Mouse (Mus musculus): ENCODE data around the gene Trpm4.

Trpm4 gene

DNA sequence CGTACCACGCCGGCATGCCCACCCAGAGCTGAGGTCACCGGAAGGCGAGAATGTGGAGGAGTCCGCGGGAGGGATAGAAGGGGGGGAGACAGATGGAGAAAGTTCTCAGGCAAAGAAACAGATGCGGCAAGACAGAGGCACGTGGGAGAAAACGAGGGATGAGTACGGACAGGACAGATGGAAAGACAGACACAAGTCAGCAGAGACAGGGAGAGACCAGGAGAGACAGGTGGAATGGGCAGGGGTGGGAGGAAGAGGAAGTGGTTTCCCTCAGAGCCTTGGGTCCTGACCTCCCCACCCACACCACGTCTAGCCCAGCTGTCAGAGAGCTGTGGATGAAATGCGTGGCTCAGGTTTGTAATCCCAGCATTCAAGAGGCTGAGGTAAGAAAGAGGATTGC is 13.3 kb upstream of the Trpm4 start:
- DNase-seq (ENCODE audit: low spot score): no peak

DNA sequence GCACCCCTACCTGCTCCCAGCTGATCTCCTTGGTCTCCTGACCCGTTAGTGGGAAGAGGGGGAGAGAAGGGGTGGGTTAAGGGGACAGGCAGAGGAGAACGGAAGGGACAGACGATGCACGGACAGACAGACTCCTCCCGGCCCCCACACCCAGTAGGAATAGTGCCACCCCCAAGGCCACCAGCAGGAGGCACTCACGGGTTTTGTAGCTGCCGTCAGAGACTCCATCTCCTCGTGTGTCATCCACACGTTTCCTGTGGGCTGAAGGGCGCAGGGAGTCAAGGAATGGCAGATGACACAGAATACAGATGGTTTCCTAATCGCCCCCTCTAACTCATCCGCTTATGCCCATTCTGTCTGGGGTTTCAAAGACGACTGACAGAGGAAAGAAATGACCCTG is 10.0 kb upstream of the Trpm4 start:
- no peak for DNase-seq (ENCODE audit: low spot score)

DNA sequence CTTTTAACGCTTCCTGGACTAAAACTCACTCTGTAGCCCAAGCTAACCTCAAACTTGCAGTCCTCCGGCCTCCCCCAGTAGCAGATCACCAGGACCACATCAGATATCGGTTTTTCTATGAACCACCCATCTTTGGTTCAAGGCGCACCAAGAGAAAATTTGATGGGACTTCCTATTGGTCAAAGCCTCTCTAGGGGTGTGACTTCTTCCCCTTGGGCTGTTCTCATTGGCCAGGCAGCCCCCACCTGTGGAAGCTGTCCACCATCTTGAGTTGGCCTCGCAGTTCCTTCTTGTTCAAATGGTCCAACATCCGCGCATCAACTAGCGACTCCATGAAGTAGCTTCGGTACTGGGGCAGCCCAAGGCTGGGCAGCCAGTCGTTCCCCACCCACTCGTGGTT is 8.5 kb upstream of the Trpm4 start:
- no peak for DNase-seq (ENCODE audit: low spot score)

DNA sequence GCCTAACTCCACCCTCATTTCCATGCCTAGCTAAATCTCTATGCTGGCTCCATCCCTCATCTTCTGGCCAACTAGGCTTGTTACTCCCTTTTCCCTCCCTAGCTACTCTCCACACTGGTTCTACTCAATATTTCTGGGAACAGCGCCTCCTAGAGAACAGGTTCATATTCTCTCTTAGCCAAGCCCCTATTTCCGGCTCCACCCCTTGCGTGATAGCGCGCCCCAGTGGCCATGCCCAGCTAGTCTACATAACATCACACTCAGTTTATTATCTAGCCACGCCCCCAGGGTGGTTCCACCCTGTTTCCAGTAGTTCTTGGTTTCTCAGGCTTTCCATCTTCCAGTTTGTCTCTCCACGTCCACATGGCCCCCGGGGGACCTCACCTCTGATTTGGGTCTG is 7.7 kb upstream of the Trpm4 start:
- peak; percentile 86 for DNase-seq (ENCODE audit: low spot score)

DNA sequence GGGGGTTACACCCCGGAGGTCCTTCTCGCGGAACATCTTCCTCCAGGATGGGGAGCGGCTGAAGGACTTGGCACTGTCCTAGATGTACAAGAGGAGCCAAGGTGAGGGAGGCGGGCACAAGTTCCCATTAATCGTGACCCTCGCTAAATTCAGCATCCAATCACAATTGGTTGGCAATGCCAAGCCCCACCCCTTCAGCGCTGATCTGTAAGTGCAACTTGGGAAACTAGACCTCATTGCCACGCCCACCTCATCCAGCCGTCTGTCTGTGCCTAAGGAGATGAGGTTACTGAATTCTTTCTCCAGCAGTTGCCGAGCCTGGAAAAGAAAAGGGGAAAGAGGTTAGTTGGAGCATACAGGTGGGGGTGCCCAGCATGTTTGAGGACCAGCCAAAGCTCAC is 7.1 kb upstream of the Trpm4 start:
- peak; percentile 71 for DNase-seq (ENCODE audit: low spot score)

DNA sequence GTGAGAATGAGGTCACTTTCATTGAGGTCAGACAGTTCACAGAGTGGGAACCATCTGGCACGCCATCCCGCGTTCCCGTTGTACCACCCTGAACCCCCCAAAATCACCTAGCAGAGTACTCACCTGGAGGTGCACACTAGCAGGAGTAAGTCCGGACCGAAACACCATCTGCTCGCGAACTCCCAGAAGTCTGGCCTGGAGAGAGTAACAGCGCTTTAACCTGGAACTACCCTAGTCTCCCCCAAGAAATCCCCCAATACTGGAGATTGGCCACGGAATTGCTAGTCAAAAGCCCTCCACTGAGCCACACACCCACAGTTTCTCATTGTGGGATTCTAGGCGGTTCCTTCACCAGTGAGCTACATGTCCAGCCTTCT is 6.5 kb upstream of the Trpm4 start:
- no peak for DNase-seq (ENCODE audit: low spot score)

DNA sequence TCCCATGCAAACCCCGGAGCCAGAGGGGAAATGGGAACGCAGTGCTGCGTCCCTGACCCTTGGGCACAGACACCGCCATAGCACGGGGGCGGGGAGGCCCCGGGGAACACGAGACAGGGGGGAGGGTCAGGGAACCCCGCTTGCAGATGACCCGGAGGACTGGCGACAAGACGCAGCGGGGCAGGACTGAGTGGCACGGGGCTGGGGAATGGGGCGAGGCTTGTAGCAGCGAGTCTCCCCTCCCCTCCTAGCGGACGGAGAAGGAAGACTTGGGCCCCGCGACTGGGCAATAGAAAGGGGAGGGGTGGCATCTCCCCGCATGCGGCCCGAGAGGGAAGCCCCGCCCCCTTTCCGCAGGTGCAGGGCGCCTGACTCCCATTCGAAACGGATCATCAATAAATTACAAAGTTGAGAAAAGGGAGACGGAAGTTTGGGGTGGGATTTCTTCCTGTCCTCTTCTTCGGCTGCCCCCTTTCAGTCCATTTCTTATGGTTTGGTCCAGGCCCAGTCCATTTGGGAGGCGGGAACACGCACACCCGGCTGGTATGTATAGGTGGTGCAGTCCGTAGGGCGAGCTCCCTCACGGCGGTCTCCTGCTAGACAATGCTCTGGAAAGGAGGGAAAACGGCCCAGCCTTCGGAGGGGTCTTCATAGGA is 6.0 kb upstream of the Trpm4 start:
- peak; percentile 78 for DNase-seq (ENCODE audit: low spot score)

DNA sequence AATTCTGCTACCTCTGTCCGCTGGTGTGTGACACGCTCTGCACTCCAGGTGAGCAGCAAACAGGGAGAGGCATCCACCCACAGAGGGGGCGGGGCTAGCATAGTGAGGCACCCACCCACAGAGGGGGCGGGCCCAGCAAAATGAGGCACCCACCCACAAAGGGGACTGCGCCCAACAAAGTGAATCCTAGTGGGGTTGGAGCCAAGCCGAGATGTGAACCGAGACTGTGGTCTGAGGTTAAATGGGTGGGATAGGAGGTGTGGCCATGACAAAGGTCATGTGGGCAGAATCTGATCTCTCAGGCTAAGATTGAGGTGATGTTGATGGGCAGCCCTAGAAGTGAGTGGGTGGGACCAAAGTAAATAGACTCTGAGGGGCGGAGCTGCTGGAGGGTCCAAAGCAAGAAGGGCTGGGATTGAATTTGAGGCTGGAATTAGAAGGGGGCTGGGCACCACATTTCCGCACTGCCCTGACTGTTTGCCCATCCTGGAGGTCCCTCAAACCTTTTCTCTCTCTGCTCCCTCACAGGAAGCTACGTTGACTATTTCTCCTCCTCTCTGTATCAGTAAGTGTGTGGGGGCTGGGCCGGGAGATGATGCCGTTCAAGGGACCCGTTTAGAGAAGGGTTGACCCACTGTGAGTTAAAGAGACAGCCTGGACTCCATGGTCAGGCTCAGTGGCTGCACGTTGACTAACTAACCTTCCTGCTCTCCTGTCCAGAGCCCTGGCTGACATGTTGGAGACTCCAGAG is 4.8 kb upstream of the Trpm4 start:
- peak; percentile 73 for DNase-seq (ENCODE audit: low spot score)

DNA sequence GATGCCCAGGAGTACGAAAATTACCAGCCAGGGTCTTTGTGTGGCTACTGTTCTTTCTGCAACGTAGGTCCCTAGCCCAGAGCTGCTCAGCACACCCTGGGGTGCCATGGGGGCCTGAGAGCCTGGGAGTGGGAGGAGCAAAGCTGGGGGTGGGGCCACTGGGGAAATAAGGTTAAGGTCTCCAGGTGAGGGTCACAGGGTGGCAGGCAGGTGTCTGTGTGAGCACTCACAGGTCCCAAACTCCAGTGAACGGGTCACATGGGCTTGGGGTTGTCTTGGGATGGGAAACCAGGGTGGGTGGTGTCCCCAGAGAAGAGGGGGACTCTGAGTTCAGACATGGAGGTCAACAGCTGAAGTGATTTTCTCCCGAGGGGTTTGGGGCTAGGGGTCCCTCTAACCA is 3.9 kb upstream of the Trpm4 start:
- no peak for DNase-seq (ENCODE audit: low spot score)

DNA sequence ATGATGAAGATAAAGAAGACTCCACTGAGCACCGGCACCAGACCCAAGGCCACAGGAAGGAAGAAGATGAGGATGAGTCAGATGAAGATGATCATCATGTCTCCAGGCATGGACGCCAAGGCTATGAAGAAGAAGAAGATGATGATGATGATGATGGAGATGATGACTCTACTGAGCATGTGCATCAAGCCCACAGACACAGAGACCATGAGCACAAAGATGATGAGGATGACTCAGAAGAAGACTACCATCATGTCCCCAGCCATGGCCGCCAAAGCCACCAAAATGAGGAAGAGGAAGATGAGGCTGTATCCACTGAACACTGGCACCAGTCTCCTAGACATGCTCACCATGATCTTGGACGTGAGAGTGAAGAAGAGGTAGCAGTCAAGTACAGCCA is 2.7 kb upstream of the Trpm4 start:
- DNase-seq (ENCODE audit: low spot score): no peak

DNA sequence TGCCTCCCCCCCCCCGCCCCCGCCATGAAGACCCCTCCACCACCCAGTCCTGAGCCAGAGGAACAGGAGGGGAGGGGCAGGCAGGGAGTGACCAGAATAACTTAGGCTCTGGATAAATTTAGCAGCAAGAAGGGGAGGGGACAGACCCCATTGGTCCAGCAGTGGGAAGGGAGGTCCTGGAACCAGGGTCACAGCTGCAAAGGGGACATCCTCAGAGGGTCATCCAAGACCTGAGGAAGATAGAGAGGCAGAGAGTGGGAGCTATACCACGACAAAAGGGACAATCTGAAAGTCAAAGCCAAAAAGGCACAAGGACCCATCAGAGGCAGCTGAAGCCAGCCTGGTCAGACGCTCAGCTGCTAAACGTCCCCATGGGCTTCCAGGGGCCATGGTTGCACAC is 1.5 kb upstream of the Trpm4 start, which contains the start of gene Hrc:
TSS of gene Hrc (plus strand) at position 235 of the 400 bp plus-strand sequence.
- no peak for DNase-seq (ENCODE audit: low spot score)

DNA sequence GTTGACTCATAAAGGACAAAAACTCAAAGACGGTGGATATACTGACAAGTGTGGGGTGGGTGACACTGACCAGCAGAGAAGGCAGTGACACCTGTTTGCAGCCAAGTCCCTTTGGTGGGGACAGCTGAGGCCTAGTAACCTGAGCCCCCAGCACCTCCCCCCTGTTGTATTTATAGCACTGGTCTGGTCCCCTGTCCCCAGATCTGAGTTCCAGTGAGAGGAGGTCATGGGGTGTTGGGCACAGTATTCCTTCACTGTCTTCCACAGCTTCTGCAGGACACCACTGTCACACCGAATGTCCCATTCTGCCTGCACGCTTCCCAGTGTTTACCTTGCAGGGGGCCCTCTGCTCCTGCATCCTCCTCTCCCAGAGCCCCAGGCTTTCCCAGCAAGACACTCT is 1.0 kb upstream of the Trpm4 start:
- no peak for DNase-seq (ENCODE audit: low spot score)

DNA sequence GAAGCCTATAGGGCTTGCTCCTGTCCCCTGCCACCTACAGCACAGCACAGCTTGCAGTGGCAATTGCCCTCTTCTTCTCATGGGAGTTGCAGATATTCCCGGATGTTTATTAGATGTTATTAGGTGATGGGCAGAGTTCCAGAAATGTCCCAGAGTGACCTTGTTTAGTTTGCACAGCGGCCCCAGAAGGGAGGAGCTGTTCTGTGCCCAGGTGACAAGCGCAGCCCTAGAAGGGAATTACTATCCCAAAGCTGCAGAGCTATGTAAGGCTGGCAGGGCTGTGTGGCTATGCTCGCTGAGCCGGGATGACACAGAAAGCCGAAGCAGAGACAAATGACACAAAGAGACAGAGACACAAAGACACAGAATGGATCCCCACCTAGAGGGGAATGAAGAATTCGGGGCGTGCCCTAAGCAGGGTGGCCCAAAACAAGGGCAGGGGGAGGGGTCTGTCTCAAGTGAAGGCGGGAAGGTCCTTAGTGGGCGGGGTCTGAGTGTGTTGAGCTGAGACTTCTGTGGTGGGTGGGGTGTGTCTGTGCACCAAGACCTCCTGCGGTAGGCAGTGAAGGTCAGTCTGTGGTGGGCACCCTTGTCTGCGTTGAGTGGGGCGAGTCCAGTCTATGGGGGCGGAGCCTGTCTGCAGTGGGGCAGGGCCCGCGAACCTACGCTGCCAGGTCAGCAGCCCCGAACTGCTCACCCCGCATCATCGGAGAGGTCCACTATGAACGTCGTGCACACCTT is 725 bp downstream of the Trpm4 start:
- peak; percentile 61 for DNase-seq (ENCODE audit: low spot score)

DNA sequence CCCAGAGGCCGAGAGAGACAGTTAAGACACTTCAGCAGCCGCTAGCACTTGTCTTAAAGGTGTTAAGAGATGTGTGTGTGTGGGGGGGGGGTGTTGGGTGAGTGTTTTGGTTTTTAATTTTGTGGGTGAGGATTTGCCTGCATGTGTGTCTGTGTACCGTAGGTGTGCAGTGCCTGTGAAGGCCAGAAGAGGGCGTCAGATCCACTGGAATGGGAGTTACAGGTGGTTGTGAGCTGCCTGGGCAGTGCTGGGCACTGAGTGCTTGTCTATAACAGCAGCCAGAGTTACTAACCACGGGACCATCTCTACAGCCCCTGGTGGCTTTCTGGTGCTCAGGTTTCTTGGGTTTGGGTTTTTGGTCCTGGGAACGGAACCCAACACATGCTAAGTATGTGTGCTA is 2.1 kb downstream of the Trpm4 start:
- DNase-seq (ENCODE audit: low spot score): no peak

DNA sequence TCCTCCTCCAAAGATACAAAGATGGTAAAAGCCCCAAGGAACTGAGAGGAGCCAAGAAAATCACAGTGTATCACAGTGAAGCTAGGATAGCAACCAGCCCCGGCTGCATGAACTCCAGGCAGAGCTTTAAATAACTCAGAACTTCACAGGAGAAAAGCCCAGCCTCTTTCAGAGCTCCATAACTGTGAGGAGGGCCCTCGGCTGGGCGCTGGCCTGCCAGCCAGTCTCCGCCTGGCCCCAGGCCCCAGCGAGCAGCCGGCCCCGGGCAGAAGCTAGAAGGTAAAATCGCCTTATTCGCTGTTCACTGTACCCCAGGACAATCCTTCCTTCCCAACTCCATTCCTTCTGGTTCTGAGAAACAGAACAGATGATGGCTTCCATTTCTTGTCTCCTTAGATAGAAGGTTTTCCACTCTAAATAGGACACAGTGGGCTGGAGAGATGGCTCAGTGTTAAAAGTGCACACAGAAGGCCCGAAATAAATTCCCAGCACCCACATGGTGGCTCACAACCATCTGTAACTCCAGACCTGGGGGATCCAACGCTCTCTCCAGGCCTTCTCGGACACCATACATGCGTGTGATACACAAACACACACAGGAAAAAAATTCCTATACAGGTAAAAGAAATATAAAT is 4.6 kb downstream of the Trpm4 start:
- no peak for DNase-seq (ENCODE audit: low spot score)

DNA sequence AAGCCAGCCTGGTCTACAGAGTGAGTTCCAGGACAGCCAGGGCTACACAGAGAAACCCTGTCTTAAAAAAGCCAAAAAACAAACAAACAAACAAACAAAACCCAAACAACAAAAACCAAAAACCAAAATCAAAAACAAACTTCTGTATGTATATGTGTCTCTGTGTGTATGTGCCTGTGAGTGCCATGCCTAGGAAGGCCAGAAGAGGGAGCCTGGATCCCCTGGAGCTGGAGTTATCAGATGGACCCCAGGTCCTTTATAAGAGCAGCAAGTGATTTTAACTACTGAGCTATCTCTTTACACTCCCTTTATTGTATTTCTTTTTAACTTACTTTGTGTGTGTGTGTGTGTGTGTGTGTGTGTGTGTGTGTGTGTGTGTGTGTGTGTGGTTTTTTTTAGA is 7.8 kb downstream of the Trpm4 start:
- DNase-seq (ENCODE audit: low spot score): no peak

DNA sequence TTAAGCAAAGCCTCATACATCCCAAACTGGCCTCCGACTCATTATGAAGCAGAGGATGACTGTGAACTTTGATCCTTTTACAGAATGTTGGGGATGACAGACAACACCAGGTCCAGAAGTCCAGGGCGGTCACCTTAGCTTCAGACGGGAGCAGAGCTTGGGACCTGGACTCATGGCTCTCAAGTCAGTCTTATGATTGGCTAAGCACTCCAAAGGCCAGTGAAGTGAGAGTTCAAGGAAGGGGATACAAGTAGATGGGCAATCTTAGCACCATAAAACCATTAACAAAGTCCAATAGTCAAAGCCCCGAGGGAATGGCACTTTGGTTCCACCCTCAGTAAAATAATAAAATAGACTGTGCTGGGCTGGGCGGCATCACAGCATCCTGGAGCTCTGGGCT is 10.5 kb downstream of the Trpm4 start:
- no peak for DNase-seq (ENCODE audit: low spot score)

DNA sequence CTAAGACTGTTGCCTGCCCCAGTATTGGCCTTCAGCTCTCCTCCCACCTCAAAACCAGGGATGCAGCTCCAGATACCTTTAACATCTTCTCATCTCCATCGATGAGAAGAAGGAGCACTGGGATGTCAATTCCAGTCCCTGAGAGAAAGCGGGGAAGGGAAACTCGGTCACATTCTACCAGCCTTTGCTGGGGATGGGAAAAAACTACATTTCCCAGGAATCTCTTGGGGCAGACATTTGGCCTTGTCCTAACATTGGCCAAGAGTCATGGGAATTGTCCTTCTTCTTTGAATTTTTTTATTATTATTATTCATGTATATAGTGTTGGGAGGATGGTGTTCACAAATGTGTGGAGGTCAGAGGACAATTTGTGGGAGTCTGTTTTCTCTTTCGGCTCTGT is 11.3 kb downstream of the Trpm4 start:
- no peak for DNase-seq (ENCODE audit: low spot score)

DNA sequence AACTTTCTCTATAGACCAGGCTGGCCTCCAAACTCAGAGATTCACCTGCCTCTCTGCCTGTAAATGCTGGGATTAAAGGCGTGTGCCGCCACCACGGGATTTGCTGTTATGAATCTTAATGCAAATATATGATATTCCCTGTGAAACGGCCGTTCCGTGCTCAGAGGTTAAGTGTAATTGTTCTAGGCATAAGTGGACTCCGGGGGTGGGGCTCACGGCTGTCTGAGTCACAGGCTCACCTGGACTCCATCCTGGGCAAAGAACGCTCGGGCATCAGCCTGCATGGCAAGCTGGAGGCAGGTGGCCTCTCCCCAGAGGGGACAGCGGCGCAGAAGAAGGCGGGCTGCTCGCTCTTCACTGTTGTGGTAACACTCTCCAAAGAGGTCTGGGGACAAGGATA is 17.0 kb downstream of the Trpm4 start:
- no peak for DNase-seq (ENCODE audit: low spot score)

DNA sequence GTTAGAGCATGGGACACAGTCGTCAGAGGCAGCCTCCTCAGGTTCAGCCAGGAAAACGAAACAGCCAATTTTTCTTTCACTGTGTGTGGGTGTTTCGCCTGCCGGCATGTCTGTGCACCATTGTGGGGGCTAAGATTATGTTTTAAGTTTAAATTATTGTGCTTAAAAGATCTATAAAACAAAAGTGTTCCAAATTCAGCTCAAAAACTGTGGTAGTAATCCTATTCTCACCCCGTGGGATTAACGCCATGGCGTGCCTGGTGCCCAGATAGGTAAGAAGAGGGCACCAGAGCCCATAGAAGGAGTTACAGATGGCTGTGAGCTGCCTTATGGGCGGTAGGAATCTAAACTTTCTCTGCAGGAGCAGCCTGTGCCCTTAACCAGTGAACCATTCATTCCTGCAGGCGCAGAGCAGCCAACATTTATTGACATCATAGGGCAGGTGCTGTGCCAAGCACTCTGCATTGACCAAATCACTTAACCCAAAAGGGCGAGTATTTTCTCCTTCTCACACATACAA is 18.3 kb downstream of the Trpm4 start:
- no peak for DNase-seq (ENCODE audit: low spot score)

DNA sequence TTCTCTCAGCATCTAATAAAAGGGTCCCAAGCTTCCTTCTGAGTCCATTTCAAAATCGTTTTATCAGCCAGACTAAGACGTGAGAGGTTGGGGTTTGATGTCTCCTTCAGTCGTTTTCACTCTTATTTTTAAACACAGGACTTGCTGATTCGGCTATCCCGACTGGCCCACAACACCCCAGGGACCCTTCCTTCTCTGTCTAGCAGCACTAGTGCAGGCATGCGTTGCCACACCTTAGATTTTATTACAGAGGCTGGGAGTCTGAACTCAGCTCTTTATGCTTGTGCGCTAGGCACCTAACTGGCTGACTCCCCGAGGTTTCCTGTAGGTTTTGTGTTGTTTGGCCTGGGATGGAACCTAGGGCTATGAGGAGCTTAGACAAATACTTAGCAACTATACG is 20.1 kb downstream of the Trpm4 start:
- no peak for DNase-seq (ENCODE audit: low spot score)

DNA sequence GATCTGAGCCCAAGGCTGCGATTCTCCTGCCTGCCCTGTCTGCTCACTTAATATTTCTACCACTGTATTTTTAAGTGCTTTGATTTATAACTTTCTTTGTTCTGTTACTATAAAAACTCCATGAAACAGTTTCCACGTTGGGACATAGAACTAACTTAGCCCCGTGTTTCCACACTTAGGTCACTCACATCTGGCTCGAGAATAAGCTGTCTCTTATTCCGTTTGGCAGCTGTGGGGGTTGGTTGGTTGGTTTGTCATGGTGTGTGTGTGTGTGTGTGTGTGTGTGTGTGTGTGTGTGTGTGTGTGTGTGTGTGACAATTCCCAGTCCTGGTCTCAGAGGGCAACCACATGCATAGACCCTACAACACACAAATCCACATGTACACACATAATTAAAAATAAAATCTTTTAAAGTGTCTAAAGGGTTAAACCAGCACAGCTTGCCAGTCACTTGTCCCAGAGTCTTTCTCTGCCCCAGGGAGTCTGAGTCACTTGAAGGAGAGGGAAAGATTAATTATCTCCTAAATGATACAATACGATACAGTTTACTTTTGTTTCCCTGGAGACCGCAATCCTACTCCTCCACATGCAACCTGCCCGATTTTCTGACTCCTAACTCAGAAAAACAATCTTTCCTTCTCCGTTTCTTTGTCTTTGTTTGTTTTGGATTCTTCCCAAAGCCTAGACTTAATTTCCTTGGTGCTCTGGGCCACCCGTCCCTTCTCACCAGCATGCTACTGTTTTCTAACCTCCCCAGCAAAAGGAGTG is 20.7 kb downstream of the Trpm4 start:
- no peak for DNase-seq (ENCODE audit: low spot score)
